Mouse (Mus musculus): ENCODE results near the gene Slc37a1. TPM values are rescaled to one million over a fixed set of nuclear protein-coding genes. Genes with fewer than 3 reads are reported as not detected.

Slc37a1 gene
- polyA plus RNA-seq, 1 experiment from 2014 or later = 4.3 TPM

- 0 out of 2 replicates have a peak, but pooled peaks cover 3% of the 10 kb centered on the region for H3K4me1 ChIP-seq (ENCODE audit: insufficient read depth)
- H3K9ac ChIP-seq (replicated peaks) = no peak overlapping the region
- TF ChIP-seq EP300 (IDR thresholded peaks at IDR 0.05; ENCODE audit: low read depth) (no peak), CTCF (IDR thresholded peaks at IDR 0.05; ENCODE audit: low read depth) (no peak)
- H3K4me3 ChIP-seq (ENCODE audit: low read depth, low read length) = no peak overlapping the region
- peaks cover 24% of the 10 kb centered on the region for H3K36me3 ChIP-seq (replicated peaks; ENCODE audit: insufficient read depth, low read length)
- WGBS (ENCODE audit: insufficient replicate concordance) = 79% methylated on average over 6 of the region's 6 CpGs
- no peak for DNase-seq
- H3K4me2 ChIP-seq (ENCODE audit: low read depth, low read length) = no peak overlapping the region
- ATAC-seq = no peak
- no peak overlapping the region for H3K27ac ChIP-seq (ENCODE audit: low read depth)
- H3K9me3 ChIP-seq (ENCODE audit: low read length) = no peaks in the 10 kb centered on the region
- no peaks in the 10 kb centered on the region for H3K27me3 ChIP-seq (ENCODE audit: insufficient read depth, low read length)
These were observed 55.6 kb downstream of the Slc37a1 start for GRCm38 (mm10) chr17:31342191-31342590.

GRCm38 (mm10) chr17:31344172-31344801 lies 57.7 kb downstream of the Slc37a1 start:
- peak; percentile 82 for DNase-seq
- Histone ChIP-seq H3K9ac (replicated peaks) (no peak overlapping the region), H3K27me3 (ENCODE audit: insufficient read depth, low read length) (no peaks in the 10 kb centered on the region), H3K9me3 (ENCODE audit: low read length) (no peaks in the 10 kb centered on the region), H3K4me3 (ENCODE audit: low read depth, low read length) (no peak overlapping the region), H3K4me1 (ENCODE audit: insufficient read depth) (0 out of 2 replicates have a peak, but pooled peaks cover 3% of the 10 kb centered on the region), H3K4me2 (ENCODE audit: low read depth, low read length) (no peak overlapping the region), H3K36me3 (replicated peaks; ENCODE audit: insufficient read depth, low read length) (peaks cover 21% of the 10 kb centered on the region), H3K27ac (ENCODE audit: low read depth) (no peak overlapping the region)
- TF ChIP-seq EP300 (IDR thresholded peaks at IDR 0.05; ENCODE audit: low read depth) = no peak
- peak; percentile 88 for TF ChIP-seq CTCF (IDR thresholded peaks at IDR 0.05; ENCODE audit: low read depth)
- WGBS (ENCODE audit: insufficient replicate concordance) = 31% methylated on average over 5 of the region's 5 CpGs
- ATAC-seq = no peak

- DNase-seq (no peak), ATAC-seq (no peak)
- TF ChIP-seq EP300 (IDR thresholded peaks at IDR 0.05; ENCODE audit: low read depth) (no peak), CTCF (IDR thresholded peaks at IDR 0.05; ENCODE audit: low read depth) (no peak)
- Histone ChIP-seq H3K36me3 (replicated peaks; ENCODE audit: insufficient read depth, low read length) (peaks cover 21% of the 10 kb centered on the region), H3K4me3 (ENCODE audit: low read depth, low read length) (no peak overlapping the region), H3K4me2 (ENCODE audit: low read depth, low read length) (no peak overlapping the region), H3K4me1 (ENCODE audit: insufficient read depth) (0 out of 2 replicates have a peak, but pooled peaks cover 3% of the 10 kb centered on the region), H3K27ac (ENCODE audit: low read depth) (no peak overlapping the region), H3K9me3 (ENCODE audit: low read length) (no peaks in the 10 kb centered on the region), H3K9ac (replicated peaks) (no peak overlapping the region), H3K27me3 (ENCODE audit: insufficient read depth, low read length) (no peaks in the 10 kb centered on the region)
- WGBS (ENCODE audit: insufficient replicate concordance) = 68% methylated on average over 3 of the region's 3 CpGs
These were observed 58.2 kb downstream of the Slc37a1 start for GRCm38 (mm10) chr17:31344816-31345215.

DNA sequence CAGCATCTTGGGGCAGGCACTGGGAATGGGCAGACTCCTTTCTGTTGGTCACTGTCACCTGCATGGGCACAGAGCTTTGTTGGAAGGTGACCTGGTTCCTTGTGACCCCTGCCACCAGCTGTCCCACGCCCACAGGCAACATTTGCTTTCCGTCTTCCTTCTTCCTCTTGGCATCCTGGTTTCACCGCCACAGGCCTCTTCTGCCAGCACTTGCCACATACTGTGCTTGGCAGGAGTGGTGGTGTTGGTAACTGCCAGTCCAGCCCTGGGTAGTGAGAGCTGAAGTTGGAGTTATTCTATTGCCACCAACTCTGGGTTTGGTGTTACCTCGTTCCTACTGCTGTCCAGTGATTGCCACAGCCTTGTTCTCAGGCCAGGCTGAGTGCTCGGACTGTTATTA lies 61.5 kb downstream of the Slc37a1 start:
- H3K9ac ChIP-seq (replicated peaks) = no peak overlapping the region
- no peaks in the 10 kb centered on the region for H3K9me3 ChIP-seq (ENCODE audit: low read length)
- H3K4me1 ChIP-seq (ENCODE audit: insufficient read depth) = 0 out of 2 replicates have a peak, but pooled peaks cover 3% of the 10 kb centered on the region
- H3K36me3 ChIP-seq (replicated peaks; ENCODE audit: insufficient read depth, low read length) = peaks cover 16% of the 10 kb centered on the region
- TF ChIP-seq EP300 (IDR thresholded peaks at IDR 0.05; ENCODE audit: low read depth) (no peak), CTCF (IDR thresholded peaks at IDR 0.05; ENCODE audit: low read depth) (no peak)
- no peak overlapping the region for H3K27ac ChIP-seq (ENCODE audit: low read depth)
- ATAC-seq (no peak), DNase-seq (no peak)
- H3K27me3 ChIP-seq (ENCODE audit: insufficient read depth, low read length) = no peaks in the 10 kb centered on the region
- no peak overlapping the region for H3K4me2 ChIP-seq (ENCODE audit: low read depth, low read length)
- WGBS (ENCODE audit: insufficient replicate concordance) = 81% methylated on average over 5 of the region's 5 CpGs
- H3K4me3 ChIP-seq (ENCODE audit: low read depth, low read length) = no peak overlapping the region

- H3K27ac ChIP-seq (ENCODE audit: low read depth) = no peak overlapping the region
- H3K4me1 ChIP-seq (ENCODE audit: insufficient read depth) = 0 out of 2 replicates have a peak, but pooled peaks cover 1% of the 10 kb centered on the region
- no peaks in the 10 kb centered on the region for H3K9me3 ChIP-seq (ENCODE audit: low read length)
- H3K4me3 ChIP-seq (ENCODE audit: low read depth, low read length) = no peak overlapping the region
- H3K9ac ChIP-seq (replicated peaks) = no peak overlapping the region
- no peak for TF ChIP-seq CTCF (IDR thresholded peaks at IDR 0.05; ENCODE audit: low read depth)
- no peak for TF ChIP-seq EP300 (IDR thresholded peaks at IDR 0.05; ENCODE audit: low read depth)
- ATAC-seq (no peak), DNase-seq (no peak)
- H3K27me3 ChIP-seq (ENCODE audit: insufficient read depth, low read length) = no peaks in the 10 kb centered on the region
- no peak overlapping the region for H3K4me2 ChIP-seq (ENCODE audit: low read depth, low read length)
- H3K36me3 ChIP-seq (replicated peaks; ENCODE audit: insufficient read depth, low read length) = peaks cover 16% of the 10 kb centered on the region
- WGBS (ENCODE audit: insufficient replicate concordance) = 84% methylated on average over 12 of the region's 12 CpGs
These were observed 62.8 kb downstream of the Slc37a1 start for GRCm38 (mm10) chr17:31349388-31349787.

DNA sequence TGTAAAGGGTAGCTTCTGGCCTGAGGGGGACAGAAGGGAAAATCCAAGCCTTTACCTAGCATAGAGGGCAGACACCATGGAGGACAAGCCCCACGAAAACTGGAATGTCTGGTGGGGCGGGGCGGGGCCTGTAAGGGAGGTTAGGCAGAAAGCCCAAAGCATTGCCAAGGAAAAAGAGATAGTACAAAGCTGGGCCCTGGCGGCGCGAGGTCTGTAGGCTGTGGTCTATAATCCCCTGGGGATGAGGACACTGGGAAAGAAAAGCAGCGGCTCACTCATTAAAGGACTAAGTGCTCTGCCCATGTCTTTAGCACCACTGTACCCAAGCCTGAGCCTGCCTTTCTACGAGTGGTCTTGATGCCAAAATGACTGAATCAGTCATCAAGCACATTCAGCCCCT lies 65.4 kb downstream of the Slc37a1 start:
- Histone ChIP-seq H3K27ac (ENCODE audit: low read depth) (no peak overlapping the region), H3K4me1 (ENCODE audit: insufficient read depth) (no peaks in the 10 kb centered on the region), H3K27me3 (ENCODE audit: insufficient read depth, low read length) (no peaks in the 10 kb centered on the region), H3K4me2 (ENCODE audit: low read depth, low read length) (no peak overlapping the region), H3K4me3 (ENCODE audit: low read depth, low read length) (no peak overlapping the region), H3K9me3 (ENCODE audit: low read length) (no peaks in the 10 kb centered on the region), H3K9ac (replicated peaks) (no peak overlapping the region), H3K36me3 (replicated peaks; ENCODE audit: insufficient read depth, low read length) (peaks cover 9% of the 10 kb centered on the region)
- DNase-seq (no peak), ATAC-seq (no peak)
- TF ChIP-seq EP300 (IDR thresholded peaks at IDR 0.05; ENCODE audit: low read depth) = no peak
- no peak for TF ChIP-seq CTCF (IDR thresholded peaks at IDR 0.05; ENCODE audit: low read depth)
- WGBS (ENCODE audit: insufficient replicate concordance) = 78% methylated on average over 8 of the region's 8 CpGs

Data from liver, postnatal 0 days (tissue).